Mouse (Mus musculus) neural tube, embryonic 10.5 days (tissue): ENCODE measurements around the gene Dock8.
"Not testable (repeated sequence)": the region's sequence is repeated elsewhere in the genome, so short reads cannot be mapped to it uniquely, and the experiment has no call there.

Experiments used
- DNase-seq: peaks from one replicate; pipeline ENCODE4 v3.0.0-alpha.2; 2017; ENCODE audit warnings: low spot score; ENCODE audit errors: extremely low spot score

Dock8 gene

GRCm38 (mm10) chr19:24998561-24998960 lies 773 bp upstream of the Dock8 start:
- no peak for DNase-seq

- no peak for DNase-seq
Observed at GRCm38 (mm10) chr19:25000153-25000552, 819 bp downstream of the Dock8 start.

GRCm38 (mm10) chr19:25002032-25002431 lies 2.7 kb downstream of the Dock8 start:
- no peak for DNase-seq

- no peak for DNase-seq
Observed at GRCm38 (mm10) chr19:25002828-25003227, 3.5 kb downstream of the Dock8 start.

GRCm38 (mm10) chr19:25003810-25004209 lies 4.5 kb downstream of the Dock8 start:
- no peak for DNase-seq

- DNase-seq: no peak
Observed at GRCm38 (mm10) chr19:25006686-25007085, 7.4 kb downstream of the Dock8 start.

- no peak for DNase-seq
Observed at GRCm38 (mm10) chr19:25008509-25008908, 9.2 kb downstream of the Dock8 start.

- no peak for DNase-seq
Observed at GRCm38 (mm10) chr19:25022766-25023165, 23.4 kb downstream of the Dock8 start.

GRCm38 (mm10) chr19:25031765-25032164 lies 32.4 kb downstream of the Dock8 start:
- no peak for DNase-seq

GRCm38 (mm10) chr19:25033008-25033407 lies 33.7 kb downstream of the Dock8 start:
- not testable (repeated sequence) for DNase-seq

- no peak for DNase-seq
Observed at GRCm38 (mm10) chr19:25035825-25036224, 36.5 kb downstream of the Dock8 start.

GRCm38 (mm10) chr19:25036784-25037183 lies 37.5 kb downstream of the Dock8 start:
- no peak for DNase-seq

GRCm38 (mm10) chr19:25037249-25037648 lies 37.9 kb downstream of the Dock8 start:
- no peak for DNase-seq

- no peak for DNase-seq
Observed at GRCm38 (mm10) chr19:25038293-25038692, 39.0 kb downstream of the Dock8 start.

- no peak for DNase-seq
Observed at GRCm38 (mm10) chr19:25041209-25041608, 41.9 kb downstream of the Dock8 start.

- DNase-seq: no peak
Observed at GRCm38 (mm10) chr19:25042973-25043372, 43.6 kb downstream of the Dock8 start.

- no peak for DNase-seq
Observed at GRCm38 (mm10) chr19:25044057-25044456, 44.7 kb downstream of the Dock8 start.

- no peak for DNase-seq
Observed at GRCm38 (mm10) chr19:25052355-25052754, 53.0 kb downstream of the Dock8 start.

GRCm38 (mm10) chr19:25053152-25053551 lies 53.8 kb downstream of the Dock8 start:
- DNase-seq: no peak

- DNase-seq: no peak
Observed at GRCm38 (mm10) chr19:25055025-25055424, 55.7 kb downstream of the Dock8 start.

- no peak for DNase-seq
Observed at GRCm38 (mm10) chr19:25055559-25055958, 56.2 kb downstream of the Dock8 start.

GRCm38 (mm10) chr19:25056224-25056623 lies 56.9 kb downstream of the Dock8 start:
- DNase-seq: no peak

GRCm38 (mm10) chr19:25057826-25058225 lies 58.5 kb downstream of the Dock8 start:
- no peak for DNase-seq

GRCm38 (mm10) chr19:25059847-25060364 lies 60.6 kb downstream of the Dock8 start:
- no peak for DNase-seq
